Mouse (Mus musculus) CH12.LX (cell line): Measurements from ENCODE around the gene Fli1. TPM values are rescaled to one million over a fixed set of nuclear protein-coding genes. Genes with fewer than 3 reads are reported as not detected.

Experiments
- DNase-seq: peaks from one replicate; pipeline ENCODE4 v3.0.0-alpha.2; 2013; ENCODE audit errors: extremely low read depth
- H3K27ac ChIP-seq: 2 replicates; pipeline ENCODE4 v1.5.1; 2012; ENCODE audit warnings: low read depth, mild to moderate bottlenecking, control low read depth, moderate library complexity; ENCODE audit not compliant: insufficient read depth
- H3K27me3 ChIP-seq: replicated peaks from 2 replicates; pipeline ENCODE3; 2012; ENCODE audit warnings: inconsistent platforms
- H3K36me3 ChIP-seq, 2 experiments: replicated peaks in 1 of 2; 2 replicates each; pipeline versions ENCODE3 to v1.6.1; 2012; ENCODE audit warnings: inconsistent platforms in 1 of 2, low read length in 1 of 2, mild to moderate bottlenecking in 1 of 2, mixed read lengths in 1 of 2, moderate library complexity in 1 of 2; ENCODE audit not compliant: control insufficient read depth in 1 of 2, insufficient read depth in 1 of 2
- H3K4me1 ChIP-seq, 2 experiments: 2 replicates each; pipeline ENCODE4 v1.6.1; 2012; ENCODE audit warnings: inconsistent platforms in 1 of 2, moderate library complexity in 1 of 2; ENCODE audit not compliant: insufficient read depth in 2 of 2, control insufficient read depth in 1 of 2
- H3K4me2 ChIP-seq: 2 replicates; pipeline ENCODE4 v1.6.1; 2012; ENCODE audit warnings: low read depth, mild to moderate bottlenecking, control low read depth; ENCODE audit not compliant: poor library complexity, insufficient read depth, severe bottlenecking
- H3K4me3 ChIP-seq, 3 experiments: fragments of 150-350 bp in 1 of 3; sonication (generic) in 1 of 3; replicated peaks in 1 of 3; 2 replicates each; pipeline versions ENCODE3 to v1.5.1; 2011 to 2012; ENCODE audit warnings: low read depth in 2 of 3, low read length in 2 of 3, mild to moderate bottlenecking in 2 of 3, moderate library complexity in 2 of 3, control low read depth in 1 of 3, improper control_type of control experiment in 1 of 3, inconsistent platforms in 1 of 3, mixed read lengths in 1 of 3; ENCODE audit not compliant: poor library complexity in 1 of 3
- H3K79me2 ChIP-seq: replicated peaks from 2 replicates; pipeline ENCODE4 v1.6.1; 2012; ENCODE audit warnings: mild to moderate bottlenecking, moderate library complexity; ENCODE audit not compliant: control insufficient read depth, poor library complexity, insufficient read depth, severe bottlenecking; ENCODE audit errors: extremely low read depth
- H3K9ac ChIP-seq: 2 replicates; pipeline ENCODE4 v1.6.1; 2012; ENCODE audit warnings: low read depth, mild to moderate bottlenecking, control low read depth, moderate library complexity; ENCODE audit not compliant: insufficient read depth
- H3K9me3 ChIP-seq: replicated peaks from 2 replicates; pipeline ENCODE3; 2012; ENCODE audit warnings: low read length, inconsistent platforms, mixed read lengths
- CHD1 ChIP-seq: IDR thresholded peaks from 2 replicates; pipeline ENCODE4 v1.6.1; 2012; ENCODE audit warnings: low read depth, low read length, improper control_type of control experiment, inconsistent platforms
- CTCF ChIP-seq, 2 experiments: IDR thresholded peaks in 1 of 2; conservative IDR thresholded peaks in 1 of 2; 2 replicates each; pipeline ENCODE4 v1.5.1; 2011 to 2012; ENCODE audit warnings: low read depth in 2 of 2, low read length in 2 of 2, improper control_type of control experiment in 1 of 2, inconsistent platforms in 1 of 2, mild to moderate bottlenecking in 1 of 2, moderate library complexity in 1 of 2
- ELF1 ChIP-seq: IDR thresholded peaks from 2 replicates; pipeline ENCODE4 v1.6.1; 2014; ENCODE audit warnings: low read depth, mild to moderate bottlenecking, inconsistent platforms, low read length, improper control_type of control experiment
- EP300 ChIP-seq: IDR thresholded peaks from 2 replicates; pipeline ENCODE4 v1.6.1; 2011; ENCODE audit warnings: low read length, improper control_type of control experiment
- ETS1 ChIP-seq: conservative IDR thresholded peaks from 2 replicates; pipeline ENCODE4 v1.6.1; 2012; ENCODE audit warnings: low read depth, mild to moderate bottlenecking, inconsistent platforms, low read length, improper control_type of control experiment, moderate library complexity
- HCFC1 ChIP-seq: IDR thresholded peaks from 2 replicates; pipeline ENCODE4 v1.6.1; 2012; ENCODE audit warnings: low read depth, mild to moderate bottlenecking, inconsistent platforms, low read length, improper control_type of control experiment
- IRF4 ChIP-seq: IDR thresholded peaks from 2 replicates; pipeline ENCODE4 v1.6.1; 2014; ENCODE audit warnings: low read depth, mild to moderate bottlenecking, inconsistent platforms, low read length, improper control_type of control experiment
- JUN ChIP-seq: IDR thresholded peaks from 2 replicates; pipeline ENCODE4 v1.6.1; 2011; ENCODE audit warnings: low read depth, mild to moderate bottlenecking, low read length, improper control_type of control experiment, moderate library complexity; ENCODE audit not compliant: insufficient read depth
- JUND ChIP-seq: conservative IDR thresholded peaks from 2 replicates; pipeline ENCODE4 v1.6.1; 2011; ENCODE audit warnings: low read depth, low read length, improper control_type of control experiment
- MAX ChIP-seq: IDR thresholded peaks from 2 replicates; pipeline ENCODE4 v1.6.1; 2011; ENCODE audit warnings: low read length, improper control_type of control experiment
- MXI1 ChIP-seq: IDR thresholded peaks from 2 replicates; pipeline ENCODE4 v1.6.1; 2011; ENCODE audit warnings: mild to moderate bottlenecking, low read depth, low read length, improper control_type of control experiment
- NRF1 ChIP-seq: IDR thresholded peaks from 2 replicates; pipeline ENCODE4 v1.6.1; 2014; ENCODE audit warnings: low read depth, mild to moderate bottlenecking, inconsistent platforms, low read length, improper control_type of control experiment, moderate library complexity
- PAX5 ChIP-seq: IDR thresholded peaks from 2 replicates; pipeline ENCODE4 v1.6.1; 2012; ENCODE audit warnings: low read length, inconsistent platforms, mixed read lengths
- RAD21 ChIP-seq: IDR thresholded peaks from 2 replicates; pipeline ENCODE4 v1.6.1; 2011; ENCODE audit warnings: low read depth, mild to moderate bottlenecking, low read length, improper control_type of control experiment, moderate library complexity
- RCOR1 ChIP-seq: conservative IDR thresholded peaks from 2 replicates; pipeline ENCODE4 v1.6.1; 2012; ENCODE audit warnings: low read depth, mild to moderate bottlenecking, inconsistent platforms, low read length, improper control_type of control experiment
- SIN3A ChIP-seq: IDR thresholded peaks from 2 replicates; pipeline ENCODE4 v1.6.1; 2012; ENCODE audit warnings: low read length, improper control_type of control experiment, inconsistent platforms
- ZKSCAN1 ChIP-seq: IDR thresholded peaks from 2 replicates; pipeline ENCODE4 v1.6.1; 2012; ENCODE audit warnings: low read depth, inconsistent platforms, low read length, improper control_type of control experiment, borderline replicate concordance
- ZNF384 ChIP-seq: IDR thresholded peaks from 2 replicates; pipeline ENCODE4 v1.6.1; 2012; ENCODE audit warnings: low read depth, low read length, improper control_type of control experiment, inconsistent platforms
- dilution Hi-C: fragments of 300-500 bp; cut with MboI; formaldehyde crosslinking; loops from 2 replicates; pipeline ENCODE4 v1.14.3; 2020; ENCODE audit warnings: low sequenced_read_pairs; ENCODE audit not compliant: extremely low pct_unique_long_range_greater_than_20kb, extremely low pct_ligation_motif_present
- in situ Hi-C: fragments of 300-500 bp; cut with MboI; formaldehyde crosslinking; loops from 3 replicates; pipeline ENCODE4 v1.14.3; 2019; ENCODE audit warnings: low sequenced_read_pairs, low pct_ligation_motif_present, low pct_unique_long_range_greater_than_20kb, mixed read lengths
- polyA plus RNA-seq: library from polyadenylated mRNA; unstranded; fragments of >175 nt; gene quantifications from 2 replicates; pipeline ENCODE4 v1.2.1, GENCODE M21; 2012; ENCODE audit warnings: low read depth; ENCODE audit not compliant: insufficient read length
- total RNA-seq, 2 experiments: library from RNA; depleted of rRNA; stranded (reverse); fragments of 300-350 nt in 1 of 2; fragments of >200 nt in 1 of 2; gene quantifications; 2 replicates each; pipeline ENCODE4 v1.2.3; 2012 to 2014

Gene Fli1
- total and polyA plus RNA-seq, 3 experiments = 20.3 to 29.3 (median 20.8) TPM

- Histone ChIP-seq H3K79me2 (0 out of 2 replicates have a peak, but pooled peaks cover 8% of the 10 kb centered on the region), H3K27me3 (no peaks in the 10 kb centered on the region), H3K9ac (no peak overlapping the region), H3K9me3 (no peaks in the 10 kb centered on the region), H3K27ac (no peak overlapping the region), H3K36me3 (peaks cover 34 to 75% of the 10 kb centered on the region in 2 experiments), H3K4me1 (peaks cover 14 to 77% of the 10 kb centered on the region in 2 experiments), H3K4me3 (no peak overlapping the region), H3K4me2 (no peak overlapping the region)
- dilution Hi-C loops = no loop called here
- in situ Hi-C loops = no loop called here
- DNase-seq = no peak
- TF ChIP-seq HCFC1 = no peak
- TF ChIP-seq MXI1 = no peak
- no peak for TF ChIP-seq ELF1
- no peak for TF ChIP-seq CTCF (conservative IDR thresholded peaks at IDR 0.05 in 1 of 2, IDR thresholded peaks at IDR 0.05 in 1 of 2; ENCODE audit: low read depth in 2 of 2, low read length in 2 of 2)
- TF ChIP-seq IRF4 = no peak
- no peak for TF ChIP-seq EP300
- TF ChIP-seq RCOR1 = no peak
- TF ChIP-seq, all 38 proteins: peak for 0
These were observed 63.9 kb downstream of the Fli1 start for GRCm38 (mm10) chr9:32478799-32479198.

- in situ Hi-C loops (no loop called here), dilution Hi-C loops (no loop called here)
- Histone ChIP-seq H3K4me3 (no peak overlapping the region), H3K27me3 (no peaks in the 10 kb centered on the region), H3K4me1 (peaks cover 14 to 84% of the 10 kb centered on the region in 2 experiments), H3K9me3 (no peaks in the 10 kb centered on the region), H3K9ac (no peak overlapping the region), H3K36me3 (peaks cover 41 to 76% of the 10 kb centered on the region in 2 experiments), H3K27ac (no peak overlapping the region), H3K79me2 (0 out of 2 replicates have a peak, but pooled peaks cover 8% of the 10 kb centered on the region), H3K4me2 (no peak overlapping the region)
- TF ChIP-seq NRF1 (no peak), ZNF384 (no peak)
- DNase-seq = no peak
These were observed 64.6 kb downstream of the Fli1 start for GRCm38 (mm10) chr9:32478087-32478486.

- H3K4me1 ChIP-seq = peaks cover 13 to 86% of the 10 kb centered on the region in 2 experiments
- DNase-seq = no peak
- dilution Hi-C loops = no loop called here
These were observed 66.1 kb downstream of the Fli1 start for GRCm38 (mm10) chr9:32476604-32477003.

More at GRCm38 (mm10) chr9:32476604-32477003, 66.1 kb downstream of the Fli1 start:
- Histone ChIP-seq H3K9ac (no peak overlapping the region), H3K27ac (0 out of 2 replicates have a peak overlapping the region, but pooled peaks have one; percentile 6), H3K4me3 (no peak overlapping the region), H3K79me2 (peaks cover 12% of the 10 kb centered on the region), H3K4me2 (no peak overlapping the region), H3K27me3 (no peaks in the 10 kb centered on the region), H3K9me3 (no peaks in the 10 kb centered on the region), H3K36me3 (peaks cover 43 to 77% of the 10 kb centered on the region in 2 experiments)
- in situ Hi-C loops = no loop called here
- TF ChIP-seq PAX5 (no peak), MAX (no peak), CHD1 (no peak), ZKSCAN1 (no peak), JUN (no peak), SIN3A (no peak), RAD21 (no peak), ETS1 (no peak), JUND (no peak)
